23 mouse cellular contexts compared by ENCODE assay signal in the genomic region with DNA sequence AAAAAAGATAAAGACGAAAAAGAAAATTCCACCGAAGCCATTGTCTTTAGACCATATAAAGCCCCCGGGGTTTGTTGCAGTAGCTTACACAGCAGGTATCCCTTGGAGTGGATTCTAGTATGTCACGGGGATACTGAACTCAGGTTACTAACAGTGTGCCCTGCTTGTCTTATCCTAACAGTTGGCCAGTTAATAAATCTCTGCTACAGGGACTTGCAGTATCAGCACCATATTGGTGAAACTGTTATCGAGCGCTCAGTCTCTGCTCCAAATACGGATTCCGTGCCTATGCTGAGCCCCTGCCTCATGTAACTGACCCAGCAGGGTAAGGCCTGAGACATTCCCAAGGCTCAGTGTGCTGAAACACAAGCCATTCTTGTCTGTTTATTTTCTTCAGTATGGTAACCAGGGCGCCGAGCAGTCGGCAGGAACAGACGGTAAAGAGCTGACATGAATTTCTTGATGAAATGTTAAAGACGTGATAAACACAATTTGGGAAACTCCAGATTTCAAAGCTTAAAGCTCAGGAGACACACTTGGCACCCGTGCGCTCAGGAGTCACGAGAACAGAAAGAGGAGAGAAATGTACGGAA. TPM values are rescaled to one million over a fixed set of nuclear protein-coding genes. Genes with fewer than 3 reads are reported as not detected.
DNase-seq lines count a peak whose midpoint lies in the region; ATAC-seq and TF ChIP-seq lines count a peak whose summit lies in the region.
"Had no signal": no experiment of that assay in that cellular context is flagged by ENCODE, and none has a peak within 500 bp of the region (broad histone marks: within the 10 kb centered on the region; RNA-seq: fewer than 3 reads in every experiment).

No protein-coding gene starts in this region.

- H3K27ac ChIP-seq in gastrocnemius, adult 2 months: peak overlapping the region; percentile 94
- H3K27ac ChIP-seq in kidney, postnatal 0 days: no peak overlapping the region
- H3K27ac ChIP-seq: embryonic facial prominence, embryonic 12.5 days; embryonic facial prominence, embryonic 15.5 days; forebrain, embryonic 15.5 days; hindbrain, embryonic 10.5 days; hindbrain, embryonic 13.5 days; intestine, embryonic 15.5 days had no signal

- peak; percentile 55 for DNase-seq in gastrocnemius, adult 2 months
- no peak for DNase-seq in gastrocnemius, postnatal 14 days
- DNase-seq in kidney, postnatal 0 days (ENCODE audit: low spot score): peak; percentile 5
- no peak for DNase-seq in kidney, adult 9 months
- peak; percentile 77 for DNase-seq in skeletal muscle tissue, adult 2 months (ENCODE audit: low read depth, low spot score)
- DNase-seq in cerebellum, adult 11-12 months: no peak
- DNase-seq: adrenal gland, adult 2 months; adrenal gland, postnatal 14 days; cerebellum, adult 18-20 months; cerebellum, adult 9-10 months; cerebellum, postnatal 14 days; heart, adult 18-20 months; heart, postnatal 14 days; kidney, adult 11 months had no signal

- H3K4me3 ChIP-seq in gastrocnemius, adult 2 months: peak overlapping the region; percentile 34
- H3K4me3 ChIP-seq in kidney, postnatal 0 days (replicated peaks; ENCODE audit: low read depth, low read length): no peak overlapping the region
- H3K4me3 ChIP-seq: embryonic facial prominence, embryonic 12.5 days; embryonic facial prominence, embryonic 15.5 days; forebrain, embryonic 15.5 days; heart, embryonic 12.5 days; hindbrain, embryonic 10.5 days; hindbrain, embryonic 13.5 days; intestine, embryonic 15.5 days had no signal

- H3K4me2 ChIP-seq in kidney, postnatal 0 days (ENCODE audit: low read length): no peak overlapping the region
- H3K4me2 ChIP-seq: embryonic facial prominence, embryonic 12.5 days; embryonic facial prominence, embryonic 15.5 days; forebrain, embryonic 15.5 days; heart, embryonic 12.5 days; hindbrain, embryonic 13.5 days; intestine, embryonic 15.5 days had no signal

- ATAC-seq in kidney, postnatal 0 days (replicated peaks; ENCODE audit: low FRiP score, low read depth): no peak
- ATAC-seq: CD4-positive, CD25-positive, alpha-beta regulatory T cell, adult 4 months; forebrain, embryonic 15.5 days; hindbrain, embryonic 16.5 days; intestine, embryonic 15.5 days had no signal

- no peaks in the 10 kb centered on the region for H3K4me1 ChIP-seq in kidney, postnatal 0 days (replicated peaks; ENCODE audit: insufficient read depth, low read length)
- H3K4me1 ChIP-seq: embryonic facial prominence, embryonic 12.5 days; embryonic facial prominence, embryonic 15.5 days; forebrain, embryonic 15.5 days; intestine, embryonic 15.5 days had no signal

- H3K9ac ChIP-seq in kidney, postnatal 0 days (ENCODE audit: low read depth, low read length): no peak overlapping the region
- H3K9ac ChIP-seq: embryonic facial prominence, embryonic 12.5 days; embryonic facial prominence, embryonic 15.5 days; forebrain, embryonic 15.5 days; heart, embryonic 12.5 days; hindbrain, embryonic 13.5 days; intestine, embryonic 15.5 days had no signal

- H3K27me3 ChIP-seq in kidney, postnatal 0 days (ENCODE audit: insufficient read depth, low read length): no peaks in the 10 kb centered on the region
- H3K27me3 ChIP-seq: embryonic facial prominence, embryonic 12.5 days; embryonic facial prominence, embryonic 15.5 days; forebrain, embryonic 15.5 days; heart, embryonic 12.5 days; hindbrain, embryonic 13.5 days; intestine, embryonic 15.5 days had no signal

- no peaks in the 10 kb centered on the region for H3K9me3 ChIP-seq in kidney, postnatal 0 days (replicated peaks; ENCODE audit: low read length)
- H3K9me3 ChIP-seq: embryonic facial prominence, embryonic 12.5 days; embryonic facial prominence, embryonic 15.5 days; forebrain, embryonic 15.5 days; heart, embryonic 12.5 days; hindbrain, embryonic 10.5 days; hindbrain, embryonic 13.5 days; intestine, embryonic 15.5 days had no signal

- no peaks in the 10 kb centered on the region for H3K36me3 ChIP-seq in kidney, postnatal 0 days (ENCODE audit: insufficient read depth, low read length)
- H3K36me3 ChIP-seq: embryonic facial prominence, embryonic 12.5 days; embryonic facial prominence, embryonic 15.5 days; forebrain, embryonic 15.5 days; heart, embryonic 12.5 days; hindbrain, embryonic 10.5 days; hindbrain, embryonic 13.5 days; intestine, embryonic 15.5 days had no signal

- intact Hi-C loops in gastrocnemius, adult 2 months (cut with DNase I): no loop called here
- intact Hi-C loops in gastrocnemius, postnatal 14 days (cut with DNase I; ENCODE audit: low total_unique reads): no loop called here

- TF ChIP-seq CTCF in gastrocnemius, adult 2 months (IDR thresholded peaks at IDR 0.05): no peak
- TF ChIP-seq CTCF in kidney, postnatal 0 days (IDR thresholded peaks at IDR 0.05; ENCODE audit: low read depth): no peak

- 76% methylated on average over 17 of the region's 17 CpGs for WGBS in kidney, postnatal 0 days

RNA-seq across cellular contexts. Expression of a gene that starts 8.1 kb away (rescaled TPM):
- total RNA-seq in gastrocnemius, adult 2 months (2021): 1,000 to 10,000 TPM; 1,020 to 1,179 TPM
- 100 to 1,000 TPM; 685 to 695 TPM for total RNA-seq in gastrocnemius, postnatal 14 days (2021)
- not detected in 2 replicates for polyA plus RNA-seq in kidney, postnatal 0 days (2015; fragmentation: Nextera tagmentation; extraction: Ambion mirVana)
- total RNA-seq: adrenal gland, adult 2 months; adrenal gland, postnatal 14 days; heart, adult 18-20 months; heart, postnatal 14 days had no signal
- polyA plus RNA-seq: adrenal gland, adult 2 months; heart, embryonic 12.5 days; hindbrain, embryonic 13.5 days; hindbrain, embryonic 16.5 days had no signal

RNA-seq across cellular contexts. Expression of a gene that starts 20.4 kb away (rescaled TPM):
- total RNA-seq in gastrocnemius, adult 2 months (2021): 1 to 10 TPM; 2.3 to 2.5 TPM
- 1 to 10 TPM; 2.9 to 4.7 TPM for total RNA-seq in gastrocnemius, postnatal 14 days (2021)
- 2.3 and 2.8 TPM in 2 replicates for polyA plus RNA-seq in kidney, postnatal 0 days (2015; fragmentation: Nextera tagmentation; extraction: Ambion mirVana)

RNA-seq across cellular contexts. Expression of a gene that starts 23.9 kb away (rescaled TPM):
- total RNA-seq in gastrocnemius, adult 2 months (2021): 10 to 100 TPM; 50.1 to 53.5 TPM
- 10 to 100 TPM; 58.9 to 69.4 TPM for total RNA-seq in gastrocnemius, postnatal 14 days (2021)
- 53.2 and 57.1 TPM in 2 replicates for polyA plus RNA-seq in kidney, postnatal 0 days (2015; fragmentation: Nextera tagmentation; extraction: Ambion mirVana)

Comparison
In these comparisons a context has a peak if more than half of its experiments do, and no peak if none do; other contexts are left out.
1. DNase-seq: peak in gastrocnemius, adult 2 months (single experiment), kidney, postnatal 0 days (single experiment) and skeletal muscle tissue, adult 2 months (single experiment); none in gastrocnemius, postnatal 14 days (single experiment), kidney, adult 9 months (single experiment) and cerebellum, adult 11-12 months (single experiment).